Mouse (Mus musculus): ENCODE results near the gene Pgm5. TPM values are rescaled to one million over a fixed set of nuclear protein-coding genes. Genes with fewer than 3 reads are reported as not detected.
"Not testable (repeated sequence)": the region's sequence is repeated elsewhere in the genome, so short reads cannot be mapped to it uniquely, and the experiment has no call there.

Gene Pgm5
- polyA plus RNA-seq (2017; shearing (Covaris generic)) = under 1 TPM in 1 of 3 experiments, not detected in 2; 0.27 TPM

DNA sequence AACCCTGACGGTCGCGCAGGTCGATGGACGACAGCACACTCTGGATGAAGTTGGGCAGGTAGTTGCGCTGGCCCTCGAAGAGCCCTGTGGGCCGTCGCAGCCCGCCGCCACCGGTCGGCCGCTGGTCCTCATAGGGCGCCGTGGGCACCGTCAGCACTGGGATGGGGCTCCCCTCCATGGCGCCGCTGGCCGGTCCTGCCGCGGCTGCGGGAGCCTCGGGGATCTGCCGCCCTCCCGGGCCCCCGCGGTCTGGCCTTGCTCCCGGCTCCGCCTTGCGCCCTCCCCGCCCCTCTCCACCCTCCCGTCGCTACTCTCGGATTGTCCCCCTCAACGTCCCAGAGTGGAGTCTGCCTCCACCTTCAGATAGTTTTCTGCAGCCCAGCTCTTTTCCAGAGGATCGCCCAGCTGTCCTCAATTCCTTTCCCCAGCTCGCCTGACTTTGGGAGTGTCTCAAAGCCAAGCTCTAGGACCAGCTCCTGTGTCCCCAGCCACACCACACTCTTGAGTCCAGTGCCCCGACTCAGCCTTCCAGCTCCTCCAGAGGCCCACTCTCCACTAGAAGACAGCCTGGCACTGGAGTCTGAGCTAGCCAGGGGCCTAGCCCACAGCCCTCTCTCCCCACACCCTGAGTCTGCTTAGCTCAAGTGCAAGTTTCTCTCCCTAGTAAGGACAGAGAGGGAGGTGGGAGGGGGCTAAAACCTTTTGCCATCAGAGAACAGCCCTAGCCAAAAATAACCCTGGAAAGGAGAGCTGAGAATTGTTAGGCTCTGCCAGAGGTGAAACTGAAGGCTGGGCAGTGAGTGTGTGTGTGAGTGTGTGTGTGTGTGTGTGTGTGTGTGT lies at the start of gene Pgm5:
Pgm5 (minus strand) TSS at position 244 of the 840 bp plus-strand sequence.
- ATAC-seq = no peak

DNA sequence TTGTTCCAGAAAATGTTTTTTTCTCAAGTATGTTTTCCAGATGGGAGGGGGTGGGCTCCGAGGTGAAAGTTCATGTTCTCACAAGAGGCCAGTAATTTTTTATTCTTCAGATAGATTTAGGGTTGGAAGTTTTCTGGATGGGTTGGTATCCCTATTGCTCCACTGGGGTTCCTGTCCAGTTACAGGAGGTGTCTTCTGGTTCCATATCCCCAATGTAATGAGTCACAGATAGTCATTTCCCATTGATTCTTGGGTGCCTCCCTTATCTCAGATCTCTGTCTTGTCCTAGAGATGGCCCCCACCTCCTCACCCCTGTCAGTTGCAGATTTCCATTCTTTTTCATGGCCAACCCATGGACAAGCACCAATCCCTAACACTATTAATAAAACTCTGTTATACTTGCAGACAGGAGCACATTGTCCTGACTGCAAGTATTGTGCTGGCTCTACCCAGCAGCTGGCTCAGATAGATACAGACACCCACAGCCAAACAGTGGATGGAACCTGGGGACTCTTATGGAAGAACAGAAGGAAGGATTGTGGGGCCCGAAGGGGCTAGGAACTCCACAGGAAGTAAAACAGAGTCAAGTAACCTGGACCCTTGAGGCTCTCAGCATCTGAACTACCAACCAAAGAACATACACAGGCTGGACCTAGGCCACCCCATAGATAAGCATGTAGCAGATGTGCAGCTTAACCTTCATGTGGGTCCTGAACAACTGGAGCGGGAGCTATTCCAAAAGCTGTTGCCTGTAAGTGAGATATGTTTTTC lies 46.9 kb upstream of the Pgm5 start:
- no peak for ATAC-seq

DNA sequence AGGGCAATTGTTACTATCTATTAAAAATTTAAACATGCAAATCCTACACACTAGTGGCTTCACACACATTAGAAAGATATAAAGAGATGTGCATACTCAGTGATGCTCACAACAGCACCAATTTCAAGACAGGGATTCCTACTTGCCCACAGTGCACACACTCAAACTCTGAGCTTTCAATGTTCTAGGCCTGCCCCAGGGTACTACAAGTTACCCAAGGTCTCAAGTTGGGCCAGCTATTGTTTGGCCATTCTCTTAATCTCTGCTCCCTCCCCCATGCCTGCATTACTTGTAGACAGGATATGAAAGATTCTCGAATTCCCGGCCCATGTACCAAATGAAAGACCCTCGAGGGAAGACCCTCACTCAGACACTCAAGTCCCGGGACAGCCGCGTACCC lies 46.0 kb upstream of the Pgm5 start:
- ATAC-seq = no peak

DNA sequence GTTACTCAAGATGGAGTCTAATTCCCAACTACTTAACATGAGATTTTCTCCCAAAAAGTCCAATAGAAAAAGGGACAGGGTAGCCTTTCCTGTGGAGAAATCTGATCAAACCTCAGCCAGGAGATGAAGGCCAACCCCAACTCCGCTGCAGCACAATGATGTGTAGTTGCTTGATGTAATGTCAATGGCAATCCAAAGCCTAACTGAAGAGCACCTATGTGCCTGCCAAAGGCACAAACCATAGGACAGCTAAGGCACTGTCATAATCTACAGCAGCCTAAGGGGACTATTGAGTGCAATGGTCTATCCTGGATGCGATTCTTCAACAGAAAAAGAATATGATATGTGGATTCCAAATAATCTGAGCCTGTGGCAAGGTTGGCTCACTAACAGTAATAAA lies 41.2 kb upstream of the Pgm5 start:
- no peak for ATAC-seq

DNA sequence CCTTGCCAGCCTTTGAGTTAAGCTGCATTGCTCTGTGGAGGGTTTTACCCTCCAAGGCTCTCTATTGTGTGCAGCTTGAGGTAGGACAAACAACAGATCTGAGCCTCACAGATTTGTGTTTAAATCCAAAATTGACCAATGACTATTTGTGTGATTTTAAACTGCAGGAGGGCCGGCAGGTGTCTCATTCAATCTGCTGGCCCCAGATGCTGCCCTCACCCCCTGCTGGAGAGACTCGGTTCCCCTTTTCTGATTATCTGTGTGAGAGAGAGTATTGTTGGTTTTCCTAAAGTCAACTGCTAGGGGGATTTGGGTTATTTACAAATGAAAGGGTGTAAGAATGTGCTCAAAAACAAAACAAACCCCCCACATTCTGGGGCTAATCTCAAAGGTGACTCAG lies 40.6 kb upstream of the Pgm5 start:
- no peak for ATAC-seq

DNA sequence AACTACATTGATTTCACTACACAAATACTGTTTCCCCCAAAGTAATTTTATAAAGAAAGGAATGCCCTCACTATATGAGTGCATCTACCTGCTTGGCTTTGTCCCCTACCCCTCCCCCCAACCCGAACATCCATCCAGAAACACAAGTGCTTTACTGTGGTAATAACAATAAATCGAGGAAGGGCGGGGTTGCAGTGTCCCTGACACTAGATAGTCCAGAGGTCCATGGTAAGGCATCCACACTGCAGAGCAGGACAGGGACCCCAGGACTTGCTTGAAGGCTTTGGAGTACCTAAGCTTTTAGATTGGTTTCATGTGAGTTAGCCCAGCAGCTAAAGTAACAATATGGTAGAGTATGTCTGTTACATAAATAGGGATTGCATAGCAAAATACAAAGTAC lies 40.0 kb upstream of the Pgm5 start:
- ATAC-seq = no peak

DNA sequence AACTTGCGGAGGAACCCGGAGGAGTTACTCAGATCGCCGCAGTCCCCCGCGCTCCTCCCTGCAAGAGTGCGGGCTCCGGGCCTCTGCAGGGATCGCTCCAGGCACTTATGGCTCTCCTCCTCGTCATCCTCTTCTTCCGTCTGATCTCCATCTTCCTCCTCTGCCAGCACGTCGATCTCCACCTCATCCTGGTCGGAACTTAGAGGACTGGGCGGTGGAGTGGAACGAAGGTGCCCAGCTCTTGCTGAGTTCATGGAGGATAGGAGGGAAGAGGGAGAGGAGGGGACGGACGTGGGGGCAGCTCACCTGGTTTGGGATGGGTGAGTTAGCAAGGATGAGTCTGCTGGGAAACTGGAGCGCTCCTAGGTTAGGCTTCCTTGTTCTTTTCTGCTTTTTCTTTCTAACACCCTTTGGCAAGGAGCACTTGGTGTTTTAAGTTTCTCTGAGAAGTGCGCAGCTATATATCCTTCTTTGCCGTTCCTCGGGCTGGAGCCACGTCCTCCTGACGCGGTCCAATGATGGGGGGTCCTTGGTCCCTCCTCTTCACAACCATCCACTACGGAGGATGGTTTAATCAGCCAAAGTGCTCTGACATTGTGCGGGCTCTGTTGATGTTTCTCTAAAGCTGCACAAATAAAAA lies 39.0 kb upstream of the Pgm5 start, which contains the start of gene Foxd4:
Foxd4 (minus strand) TSS at position 617 of the 640 bp plus-strand sequence.
- no peak for ATAC-seq

DNA sequence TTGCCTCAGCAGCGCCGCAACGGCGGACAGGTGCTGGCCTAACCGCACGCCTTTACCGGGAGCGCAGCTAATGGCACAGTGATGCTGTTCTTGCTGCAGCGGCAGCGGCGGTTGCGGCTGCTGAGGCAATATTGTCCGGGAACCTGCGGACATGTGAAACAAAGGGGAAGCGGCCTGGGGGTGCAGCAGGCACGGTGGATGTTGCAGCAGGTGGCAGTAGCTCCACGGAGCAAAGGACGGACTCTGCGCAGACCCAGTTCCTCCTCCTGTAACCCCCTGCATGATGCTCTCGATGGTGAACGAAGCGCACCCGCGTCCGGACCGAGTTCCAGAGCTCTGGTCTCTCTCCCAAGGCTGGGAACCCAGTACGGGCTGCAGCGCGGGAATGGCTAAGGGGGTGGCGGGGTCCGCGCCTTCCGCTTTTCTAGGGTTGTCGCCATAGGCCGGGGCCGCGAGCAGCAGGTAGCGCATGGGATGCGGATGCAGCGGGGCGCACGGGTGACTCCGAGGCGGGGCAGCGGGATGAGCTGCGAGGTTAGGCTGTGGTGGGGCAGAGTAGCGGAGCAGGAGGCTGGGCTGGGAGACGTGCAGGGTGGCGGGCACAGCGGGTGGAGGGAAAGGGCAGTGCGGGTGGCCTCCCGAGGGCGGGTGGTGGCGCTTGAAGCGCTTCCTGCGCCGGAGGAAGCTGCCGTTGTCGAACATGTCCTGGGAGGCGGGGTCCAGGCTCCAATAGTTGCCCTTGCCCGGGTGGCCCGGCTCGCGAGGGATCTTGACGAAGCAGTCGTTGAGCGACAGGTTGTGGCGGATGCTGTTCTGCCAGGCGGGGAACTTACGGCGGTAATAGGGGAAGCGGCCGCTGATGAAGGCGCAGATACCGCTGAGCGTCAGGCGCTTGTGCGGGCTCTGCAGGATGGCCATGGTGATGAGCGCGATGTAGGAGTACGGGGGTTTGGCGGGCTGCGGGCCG lies 38.2 kb upstream of the Pgm5 start:
- ATAC-seq = no peak

DNA sequence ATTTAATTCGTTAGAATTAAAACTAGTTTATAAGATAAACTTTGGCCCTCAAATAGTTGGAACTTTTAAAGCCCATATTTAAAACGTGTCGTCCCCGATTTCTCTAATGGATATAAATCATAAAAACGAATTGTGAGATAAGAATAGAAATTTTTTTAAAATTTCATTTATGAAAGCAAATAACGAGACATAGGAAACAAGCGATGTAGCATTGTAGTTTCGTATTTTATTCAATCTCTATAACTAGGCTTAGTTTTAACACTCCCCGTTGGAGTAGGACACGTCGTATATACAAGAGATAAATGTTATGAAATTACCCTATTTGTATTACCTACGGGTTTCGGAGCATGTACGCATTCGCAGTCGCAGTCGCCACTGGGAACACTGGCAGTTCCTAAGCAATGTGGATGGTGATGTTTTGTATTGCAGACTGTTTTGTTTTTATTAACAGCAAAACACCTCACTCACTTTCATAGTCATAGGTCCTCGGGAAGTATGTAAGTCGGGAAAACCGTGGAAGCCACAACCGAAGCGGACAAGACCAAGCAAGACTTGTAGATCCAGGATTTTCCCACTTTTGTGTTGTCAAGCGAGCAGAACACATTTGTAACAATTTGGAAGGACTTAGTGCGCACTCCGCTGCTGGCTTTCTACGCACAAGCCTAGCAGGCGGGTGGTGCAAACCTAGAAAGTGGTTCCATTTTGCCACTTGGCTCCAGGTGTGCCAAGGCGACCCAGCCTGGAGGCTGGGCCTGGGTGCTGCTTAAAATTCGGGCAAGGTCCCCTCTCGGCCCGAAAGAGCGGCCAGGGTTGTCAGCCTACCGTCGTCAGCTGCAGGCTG lies 37.3 kb upstream of the Pgm5 start:
- ATAC-seq = no peak

DNA sequence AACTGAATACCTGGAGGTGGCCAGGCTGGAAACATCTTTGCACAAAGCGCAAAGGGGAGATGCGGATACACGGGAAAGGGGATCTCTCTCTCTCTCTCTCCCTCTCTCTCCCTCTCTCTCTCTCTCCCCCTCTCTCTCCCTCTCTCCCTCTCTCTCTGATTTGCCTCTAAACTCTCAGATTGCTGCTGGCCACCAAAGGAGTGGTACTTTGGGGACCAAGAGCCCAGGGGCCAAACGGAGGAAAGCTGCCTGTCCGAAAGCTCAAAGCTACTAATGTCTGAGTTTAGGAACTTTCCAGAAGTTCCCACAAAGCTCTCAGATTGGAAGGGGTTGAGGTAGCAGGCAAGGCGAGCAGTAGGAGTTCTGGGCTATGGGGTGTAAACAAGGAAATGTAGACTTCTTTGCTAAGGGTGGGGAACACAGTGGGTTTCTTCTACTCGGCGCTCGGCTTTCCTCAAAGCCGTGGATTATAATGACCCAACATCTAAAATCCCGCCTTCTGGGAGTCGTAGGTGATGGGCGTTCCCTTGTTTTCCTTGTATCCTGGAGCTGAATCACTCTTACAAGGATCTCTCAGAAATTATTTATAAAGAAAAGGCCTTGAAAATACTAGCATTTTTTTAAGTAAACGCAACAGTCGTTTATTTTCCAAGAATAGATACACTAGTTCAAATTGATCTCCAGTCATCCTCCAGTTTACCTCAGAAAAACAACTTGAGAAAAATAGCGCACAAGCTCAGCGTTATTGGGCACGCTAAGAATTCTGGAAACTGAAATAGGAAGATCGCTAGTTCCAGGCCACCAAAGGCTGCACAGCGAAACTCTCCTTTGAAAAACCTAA lies 36.5 kb upstream of the Pgm5 start:
- ATAC-seq = no peak

DNA sequence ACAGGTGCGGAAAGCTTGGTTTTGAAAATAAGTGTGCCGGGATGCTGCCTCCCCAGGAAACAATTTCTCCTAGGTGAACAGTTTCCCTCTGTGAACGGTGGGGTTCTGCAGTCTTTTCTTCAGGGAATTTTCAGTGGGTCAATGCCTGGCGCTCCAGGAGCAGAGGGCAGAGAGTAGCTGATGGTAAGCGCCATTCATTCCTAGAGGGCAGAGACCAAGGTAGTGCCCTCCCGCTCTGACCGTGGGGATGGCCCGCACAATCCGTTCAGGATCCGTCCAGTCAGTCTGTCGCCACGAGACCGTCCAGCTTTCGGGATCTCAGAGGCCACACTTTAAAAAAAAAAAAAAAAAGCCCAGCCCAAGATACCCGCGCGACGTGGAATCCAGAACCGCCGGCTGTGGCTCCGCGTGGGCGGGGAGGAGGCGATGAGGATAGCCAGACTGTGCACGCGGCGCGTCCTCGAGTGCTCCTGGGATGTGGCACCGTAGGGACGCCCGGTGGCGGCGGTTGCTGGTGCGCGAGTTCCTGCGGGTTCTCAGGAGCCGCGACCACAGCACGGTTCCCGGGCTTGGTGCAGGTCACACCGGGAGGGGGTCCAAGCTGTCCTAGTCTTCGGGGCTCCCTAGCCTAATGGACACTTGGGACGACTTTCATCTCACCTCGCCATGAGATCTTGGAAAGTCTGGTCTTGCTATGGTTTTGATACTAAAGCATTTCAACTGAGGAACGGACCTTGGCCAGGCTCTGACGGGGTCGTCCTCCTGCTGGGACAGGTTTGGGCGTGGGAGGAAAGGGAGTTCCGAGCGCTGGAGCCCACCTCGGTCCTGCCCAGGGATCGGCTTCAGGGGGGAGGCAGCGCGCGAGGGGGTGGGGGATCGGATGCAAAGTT lies 35.6 kb upstream of the Pgm5 start:
- no peak for ATAC-seq

DNA sequence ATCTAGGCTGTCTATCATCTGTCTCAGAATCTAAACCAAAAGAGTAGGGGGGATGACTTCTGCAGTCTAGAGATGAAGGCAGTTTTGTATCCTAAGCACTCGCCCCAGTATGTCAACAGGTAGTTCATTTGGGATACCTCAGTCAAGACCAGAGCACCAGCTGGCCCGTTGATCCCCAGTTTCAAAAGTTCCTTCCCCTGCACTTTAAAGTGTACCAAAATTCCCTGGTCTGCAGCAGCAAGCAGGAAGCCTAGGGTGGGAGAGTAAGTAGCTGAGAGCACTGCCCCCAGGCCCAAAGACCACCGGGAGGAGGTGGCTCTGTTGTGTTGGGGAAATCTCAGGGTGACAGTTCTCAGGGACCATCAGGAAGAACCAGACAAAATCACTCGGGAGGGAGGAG lies 34.9 kb upstream of the Pgm5 start:
- no peak for ATAC-seq

DNA sequence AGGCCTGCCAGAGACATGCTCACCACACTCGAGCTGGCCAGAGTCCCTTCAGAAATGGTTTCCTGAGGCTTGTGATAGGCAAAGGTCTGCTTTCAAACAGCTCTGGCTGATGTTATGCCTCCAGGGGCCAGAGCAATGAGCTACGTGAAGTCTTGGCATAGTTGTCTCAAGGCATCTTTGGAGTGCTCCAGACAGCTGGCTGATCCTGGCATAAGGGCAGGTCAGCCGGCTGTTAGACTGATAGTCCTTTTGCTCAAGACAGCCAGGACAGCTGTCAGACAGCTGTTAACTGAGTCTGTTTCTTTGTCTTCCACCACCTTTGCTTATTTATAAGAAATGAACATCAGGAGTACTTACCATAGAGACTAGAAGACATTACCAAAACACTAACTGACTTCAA lies 25.2 kb upstream of the Pgm5 start:
- no peak for ATAC-seq

DNA sequence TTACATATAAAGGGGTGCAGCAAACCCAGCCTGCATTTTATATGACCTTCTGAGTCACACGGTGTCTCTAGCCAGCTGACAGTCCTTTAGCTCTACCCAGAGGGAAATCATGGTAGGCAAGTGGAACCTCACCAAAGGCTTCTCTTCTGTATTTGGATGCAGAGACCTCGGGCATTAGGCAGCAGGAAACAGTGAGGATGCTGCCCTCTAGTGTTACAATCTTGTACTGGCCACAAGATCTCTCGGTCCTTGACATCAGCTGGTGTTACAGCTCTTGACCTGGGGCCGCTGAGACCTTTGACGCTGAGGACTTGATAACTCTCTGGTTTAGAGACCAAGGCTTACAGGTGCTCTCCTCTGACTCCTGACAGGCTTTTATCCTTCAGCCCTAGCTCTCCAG lies 23.8 kb upstream of the Pgm5 start:
- ATAC-seq = no peak

DNA sequence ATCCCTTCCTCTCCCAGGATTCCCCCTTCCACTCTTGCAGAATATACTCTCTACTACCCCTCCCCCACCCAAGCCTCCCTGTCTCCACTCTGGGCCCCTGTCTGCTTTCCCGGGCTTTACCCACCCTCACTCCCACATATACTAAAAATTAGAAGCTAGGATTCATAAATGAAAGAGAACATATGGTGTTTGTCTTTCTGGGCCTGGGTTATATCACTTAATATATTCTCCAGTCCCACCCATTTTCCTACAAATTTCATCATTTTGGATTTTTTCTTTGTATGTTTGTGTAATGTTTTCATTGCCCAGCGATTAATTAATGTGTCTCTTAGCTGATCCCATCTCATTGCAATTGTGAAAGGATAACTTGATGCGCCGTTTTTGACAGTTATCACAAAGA lies 19.6 kb upstream of the Pgm5 start:
- ATAC-seq = no peak

DNA sequence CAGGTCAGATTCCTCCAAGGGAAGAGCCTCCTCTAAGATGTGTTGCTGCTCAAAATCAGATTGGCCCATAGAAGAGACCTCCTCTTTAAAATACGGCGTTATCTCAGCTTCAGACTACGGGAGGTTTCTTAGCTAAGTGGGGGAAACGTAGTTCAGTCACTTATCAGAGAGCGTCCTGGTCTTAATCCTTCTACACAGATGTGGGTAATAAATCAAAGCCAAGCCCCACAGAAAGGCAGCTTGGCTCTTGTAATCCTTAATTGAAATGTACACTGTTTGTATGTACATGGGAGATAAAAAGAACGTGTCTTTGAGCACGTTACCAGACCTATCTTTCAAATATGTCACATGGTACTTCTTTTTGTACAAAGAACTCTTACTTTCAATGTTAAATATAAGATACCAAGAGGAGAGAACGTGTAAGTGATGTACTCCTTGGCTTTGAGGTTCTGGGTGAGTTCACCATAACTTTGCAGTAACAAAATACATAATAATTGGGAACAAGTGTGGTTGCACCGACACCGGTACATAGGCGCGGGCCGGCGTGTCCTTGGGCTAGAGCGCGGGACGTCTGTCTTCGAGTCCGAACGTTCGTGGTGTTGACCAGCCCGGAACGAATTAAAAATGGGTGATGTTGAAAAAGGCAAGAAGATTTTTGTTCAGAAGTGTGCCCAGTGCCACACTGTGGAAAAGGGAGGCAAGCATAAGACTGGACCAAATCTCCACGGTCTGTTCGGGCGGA lies 13.6 kb upstream of the Pgm5 start, which contains the start of gene Gm10053:
Gm10053 (plus strand) TSS at position 558 of the 742 bp plus-strand sequence.
- ATAC-seq = not testable (repeated sequence)

DNA sequence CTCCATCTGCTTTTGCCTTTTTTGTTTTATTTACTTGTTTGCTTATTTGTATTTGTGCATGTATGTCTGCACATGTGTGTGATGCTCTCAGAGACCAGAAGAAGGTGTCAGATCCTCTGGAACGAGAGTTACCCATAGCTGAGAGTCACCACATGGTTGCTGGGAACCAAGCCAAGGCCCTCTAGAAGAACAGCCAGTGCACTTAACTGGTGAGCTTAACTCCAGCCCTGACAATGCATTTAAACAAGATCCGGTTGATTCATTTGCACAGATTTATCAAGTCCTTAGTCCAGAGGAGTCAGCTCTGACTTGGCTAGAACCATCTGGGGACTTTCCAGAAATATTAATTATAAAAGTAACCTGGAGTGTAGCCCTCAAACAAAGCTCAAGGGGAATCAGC lies 12.2 kb upstream of the Pgm5 start:
- no peak for ATAC-seq

DNA sequence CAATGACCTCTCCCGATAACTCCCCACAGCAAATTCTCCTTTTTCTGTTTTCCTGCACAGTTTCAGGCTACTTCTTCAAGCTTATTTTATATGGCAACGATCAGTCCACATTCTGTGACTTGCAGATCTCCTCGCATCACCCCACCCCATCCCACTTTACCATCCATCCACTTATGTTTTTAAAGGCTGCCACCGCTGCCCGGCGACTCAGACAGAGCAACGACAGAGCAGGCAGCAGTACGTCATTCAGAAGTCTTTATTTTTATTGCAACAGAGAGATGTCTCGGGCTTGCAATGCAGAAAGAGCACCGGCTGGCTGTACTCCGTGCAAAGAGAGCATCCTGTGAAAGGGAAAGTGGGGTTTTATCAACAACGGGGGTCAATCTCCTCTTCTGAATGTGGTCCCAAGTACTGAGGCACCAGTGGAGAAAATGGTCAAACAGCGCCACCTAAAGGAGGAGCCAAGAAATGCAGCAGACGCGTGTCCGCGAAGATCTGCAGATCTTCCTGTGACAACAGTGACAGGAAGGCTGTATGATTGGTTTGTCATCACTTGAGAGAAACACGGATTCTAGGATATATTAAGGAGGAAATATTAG lies 9.5 kb upstream of the Pgm5 start:
- no peak for ATAC-seq

Data from inflammation-experienced regulatory T-cells, adult 6 months (primary cell).